Mouse (Mus musculus): ENCODE results near the gene Cgrrf1. TPM values are rescaled to one million over a fixed set of nuclear protein-coding genes. Genes with fewer than 3 reads are reported as not detected.
"Not testable (repeated sequence)": the region's sequence is repeated elsewhere in the genome, so short reads cannot be mapped to it uniquely, and the experiment has no call there.

The Cgrrf1 gene
- polyA plus RNA-seq, 1 experiment from 2014 or later = 22.3 TPM

- ATAC-seq (ENCODE audit: insufficient number of reproducible peaks, low FRiP score, low TSS enrichment, low read depth) = no peak
- Histone ChIP-seq H3K36me3 (peaks cover 6% of the 10 kb centered on the region; the same call in 1 of the 2 replicates), H3K9me3 (replicated peaks) (no peaks in the 10 kb centered on the region), H3K27ac (replicated peaks) (0 out of 2 replicates have a peak overlapping the region, but pooled peaks have one; percentile 14), H3K4me3 (replicated peaks) (no peak overlapping the region), H3K4me2 (replicated peaks) (no peak overlapping the region), H3K4me1 (no peaks in the 10 kb centered on the region), H3K27me3 (no peaks in the 10 kb centered on the region), H3K9ac (no peak overlapping the region)
- 66% methylated on average over 3 of the region's 3 CpGs for WGBS
These were observed 31.1 kb upstream of the Cgrrf1 start for GRCm38 (mm10) chr14:46800684-46801345.

- Histone ChIP-seq H3K4me2 (replicated peaks) (no peak overlapping the region), H3K36me3 (peaks cover 6% of the 10 kb centered on the region; the same call in 1 of the 2 replicates), H3K27ac (replicated peaks) (no peak overlapping the region), H3K9ac (no peak overlapping the region), H3K27me3 (no peaks in the 10 kb centered on the region), H3K4me1 (0 out of 2 replicates have a peak, but pooled peaks cover 4% of the 10 kb centered on the region), H3K9me3 (replicated peaks) (no peaks in the 10 kb centered on the region), H3K4me3 (replicated peaks) (no peak overlapping the region)
- WGBS = 75% methylated on average over 4 of the region's 4 CpGs
- no peak for ATAC-seq (ENCODE audit: insufficient number of reproducible peaks, low FRiP score, low TSS enrichment, low read depth)
These were observed 28.7 kb upstream of the Cgrrf1 start for GRCm38 (mm10) chr14:46803259-46803658.

- no peak for ATAC-seq (ENCODE audit: insufficient number of reproducible peaks, low FRiP score, low TSS enrichment, low read depth)
- Histone ChIP-seq H3K27ac (replicated peaks) (no peak overlapping the region), H3K4me2 (replicated peaks) (no peak overlapping the region), H3K36me3 (peaks cover 6% of the 10 kb centered on the region; the same call in 1 of the 2 replicates), H3K9ac (no peak overlapping the region), H3K4me3 (replicated peaks) (no peak overlapping the region), H3K9me3 (replicated peaks) (no peaks in the 10 kb centered on the region), H3K27me3 (no peaks in the 10 kb centered on the region), H3K4me1 (0 out of 2 replicates have a peak, but pooled peaks cover 4% of the 10 kb centered on the region)
- 97% methylated on average over 1 of the region's 1 CpGs for WGBS
These were observed 28.1 kb upstream of the Cgrrf1 start for GRCm38 (mm10) chr14:46803791-46804190.

GRCm38 (mm10) chr14:46806186-46806585 is 25.7 kb upstream of the Cgrrf1 start:
- Histone ChIP-seq H3K4me3 (replicated peaks) (no peak overlapping the region), H3K9ac (no peak overlapping the region), H3K27ac (replicated peaks) (no peak overlapping the region), H3K4me2 (replicated peaks) (no peak overlapping the region), H3K36me3 (peaks cover 8% of the 10 kb centered on the region), H3K4me1 (0 out of 2 replicates have a peak, but pooled peaks cover 4% of the 10 kb centered on the region), H3K9me3 (replicated peaks) (no peaks in the 10 kb centered on the region), H3K27me3 (no peaks in the 10 kb centered on the region)
- no peak for ATAC-seq (ENCODE audit: insufficient number of reproducible peaks, low FRiP score, low TSS enrichment, low read depth)
- WGBS = 84% methylated on average over 5 of the region's 5 CpGs

- Histone ChIP-seq H3K4me1 (0 out of 2 replicates have a peak, but pooled peaks cover 4% of the 10 kb centered on the region), H3K36me3 (peaks cover 21% of the 10 kb centered on the region), H3K9ac (no peak overlapping the region), H3K27me3 (no peaks in the 10 kb centered on the region), H3K9me3 (replicated peaks) (no peaks in the 10 kb centered on the region), H3K4me2 (replicated peaks) (no peak overlapping the region), H3K4me3 (replicated peaks) (no peak overlapping the region), H3K27ac (replicated peaks) (no peak overlapping the region)
- 52% methylated on average over 3 of the region's 3 CpGs for WGBS
- no peak for ATAC-seq (ENCODE audit: insufficient number of reproducible peaks, low FRiP score, low TSS enrichment, low read depth)
These were observed 24.0 kb upstream of the Cgrrf1 start for GRCm38 (mm10) chr14:46807927-46808326.

- Histone ChIP-seq H3K4me2 (replicated peaks) (no peak overlapping the region), H3K4me1 (peaks cover 15% of the 10 kb centered on the region), H3K9ac (no peak overlapping the region), H3K36me3 (peaks cover 49% of the 10 kb centered on the region), H3K27me3 (no peaks in the 10 kb centered on the region), H3K27ac (replicated peaks) (no peak overlapping the region), H3K4me3 (replicated peaks) (no peak overlapping the region), H3K9me3 (replicated peaks) (no peaks in the 10 kb centered on the region)
- no peak for ATAC-seq (ENCODE audit: insufficient number of reproducible peaks, low FRiP score, low TSS enrichment, low read depth)
- WGBS = 86% methylated on average over 6 of the region's 6 CpGs
These were observed 16.3 kb upstream of the Cgrrf1 start for GRCm38 (mm10) chr14:46815640-46816039.

GRCm38 (mm10) chr14:46816916-46817622 is 14.9 kb upstream of the Cgrrf1 start:
- H3K4me1 ChIP-seq = peaks cover 21% of the 10 kb centered on the region
- no peaks in the 10 kb centered on the region for H3K27me3 ChIP-seq
- no peak overlapping the region for H3K27ac ChIP-seq (replicated peaks)
- no peak overlapping the region for H3K4me2 ChIP-seq (replicated peaks)
- no peaks in the 10 kb centered on the region for H3K9me3 ChIP-seq (replicated peaks)
- no peak overlapping the region for H3K9ac ChIP-seq
- peaks cover 39% of the 10 kb centered on the region for H3K36me3 ChIP-seq
- no peak overlapping the region for H3K4me3 ChIP-seq (replicated peaks)
- ATAC-seq (ENCODE audit: insufficient number of reproducible peaks, low FRiP score, low TSS enrichment, low read depth) = no peak
- WGBS = 93% methylated on average over 8 of the region's 8 CpGs

GRCm38 (mm10) chr14:46818743-46819142 is 13.2 kb upstream of the Cgrrf1 start:
- no peak overlapping the region for H3K27ac ChIP-seq (replicated peaks)
- H3K9ac ChIP-seq = no peak overlapping the region
- 87% methylated on average over 7 of the region's 7 CpGs for WGBS
- no peak overlapping the region for H3K4me2 ChIP-seq (replicated peaks)
- H3K27me3 ChIP-seq = 0 out of 2 replicates have a peak, but pooled peaks cover 4% of the 10 kb centered on the region
- H3K9me3 ChIP-seq (replicated peaks) = no peaks in the 10 kb centered on the region
- ATAC-seq (ENCODE audit: insufficient number of reproducible peaks, low FRiP score, low TSS enrichment, low read depth) = no peak
- no peak overlapping the region for H3K4me3 ChIP-seq (replicated peaks)
- H3K4me1 ChIP-seq = peaks cover 21% of the 10 kb centered on the region
- H3K36me3 ChIP-seq = peaks cover 24% of the 10 kb centered on the region

- not testable (repeated sequence) for H3K9me3 ChIP-seq (replicated peaks); H3K9ac ChIP-seq; H3K27ac ChIP-seq (replicated peaks); H3K4me2 ChIP-seq (replicated peaks); H3K27me3 ChIP-seq; H3K4me3 ChIP-seq (replicated peaks); ATAC-seq (ENCODE audit: insufficient number of reproducible peaks, low FRiP score, low TSS enrichment, low read depth)
- 94% methylated on average over 5 of the region's 6 CpGs for WGBS
- Histone ChIP-seq H3K4me1 (peaks cover 21% of the 10 kb centered on the region), H3K36me3 (peaks cover 20% of the 10 kb centered on the region; the same call in 1 of the 2 replicates)
These were observed 12.0 kb upstream of the Cgrrf1 start for GRCm38 (mm10) chr14:46819961-46820360.

- H3K27me3 ChIP-seq = 0 out of 2 replicates have a peak, but pooled peaks cover 4% of the 10 kb centered on the region
- 0 out of 2 replicates have a peak, but pooled peaks cover 9% of the 10 kb centered on the region for H3K36me3 ChIP-seq
- no peaks in the 10 kb centered on the region for H3K9me3 ChIP-seq (replicated peaks)
- H3K4me2 ChIP-seq (replicated peaks) = peak overlapping the region; percentile 68
- ATAC-seq (ENCODE audit: insufficient number of reproducible peaks, low FRiP score, low TSS enrichment, low read depth) = no peak
- peak overlapping the region; percentile 95 for H3K27ac ChIP-seq (replicated peaks)
- H3K9ac ChIP-seq = peak overlapping the region; percentile 72
- WGBS = under 1% methylated on average over 11 of the region's 11 CpGs
- H3K4me3 ChIP-seq (replicated peaks) = peak overlapping the region; percentile 92
- peaks cover 21% of the 10 kb centered on the region for H3K4me1 ChIP-seq
These were observed 10.6 kb upstream of the Cgrrf1 start for GRCm38 (mm10) chr14:46821271-46821872.

Measured in embryonic facial prominence, embryonic 15.5 days (tissue).